Mouse (Mus musculus) kidney, adult 2 months (tissue): ENCODE data around the gene Asxl2.

Experiments
- CTCF ChIP-seq: fragments of 200-500 bp; conservative IDR thresholded peaks from 2 replicates; pipeline ENCODE4 v1.5.1; 2011; ENCODE audit warnings: low read depth, mild to moderate bottlenecking, control low read depth, low read length, moderate library complexity, mixed read lengths; ENCODE audit not compliant: insufficient read depth, insufficient read length
- POLR2A ChIP-seq: fragments of 200-500 bp; IDR thresholded peaks from one replicate; pipeline ENCODE4 v1.6.1; 2011; ENCODE audit warnings: low read depth, low read length, control low read depth

GRCm38 (mm10) chr12:3540871-3541270 is 114.2 kb downstream of the Asxl2 start:
- TF ChIP-seq CTCF (no peak), POLR2A (no peak)
